Mouse (Mus musculus): ENCODE data around the gene Pygb. TPM values are rescaled to one million over a fixed set of nuclear protein-coding genes. Genes with fewer than 3 reads are reported as not detected.

Gene Pygb
- polyA plus RNA-seq, 1 experiment from 2014 or later: 81.6 TPM

GRCm38 (mm10) chr2:150803035-150803434 lies 16.5 kb downstream of the Pygb start:
- Histone ChIP-seq H3K36me3 (replicated peaks) (peaks cover 56% of the 10 kb centered on the region), H3K9me3 (no peaks in the 10 kb centered on the region)
- WGBS: 88% methylated on average over 1 of the region's 1 CpGs

GRCm38 (mm10) chr2:150808381-150808780 lies 21.8 kb downstream of the Pygb start:
- 78% methylated on average over 6 of the region's 6 CpGs for WGBS
- Histone ChIP-seq H3K9ac (no peak overlapping the region), H3K27me3 (no peaks in the 10 kb centered on the region), H3K4me3 (replicated peaks) (no peak overlapping the region), H3K27ac (no peak overlapping the region), H3K9me3 (no peaks in the 10 kb centered on the region), H3K4me1 (no peaks in the 10 kb centered on the region), H3K4me2 (no peak overlapping the region), H3K36me3 (replicated peaks) (peaks cover 77% of the 10 kb centered on the region)
- ATAC-seq (ENCODE audit: low FRiP score): no peak

More at GRCm38 (mm10) chr2:150803035-150803434, 16.5 kb downstream of the Pygb start:
- ATAC-seq (ENCODE audit: low FRiP score): no peak
- H3K27ac ChIP-seq: no peak overlapping the region
- H3K9ac ChIP-seq: no peak overlapping the region
- no peak overlapping the region for H3K4me2 ChIP-seq
- no peak overlapping the region for H3K4me3 ChIP-seq (replicated peaks)
- H3K4me1 ChIP-seq: no peaks in the 10 kb centered on the region
- H3K27me3 ChIP-seq: no peaks in the 10 kb centered on the region

GRCm38 (mm10) chr2:150808812-150809211 lies 22.3 kb downstream of the Pygb start:
- 92% methylated on average over 6 of the region's 6 CpGs for WGBS
- Histone ChIP-seq H3K36me3 (replicated peaks) (peaks cover 77% of the 10 kb centered on the region), H3K9ac (no peak overlapping the region), H3K4me1 (no peaks in the 10 kb centered on the region), H3K9me3 (no peaks in the 10 kb centered on the region), H3K27ac (no peak overlapping the region), H3K4me2 (no peak overlapping the region), H3K27me3 (no peaks in the 10 kb centered on the region), H3K4me3 (replicated peaks) (no peak overlapping the region)
- no peak for ATAC-seq (ENCODE audit: low FRiP score)

- no peak for ATAC-seq (ENCODE audit: low FRiP score)
Observed at GRCm38 (mm10) chr2:150810603-150811002, 24.1 kb downstream of the Pygb start.

GRCm38 (mm10) chr2:150812816-150813215 lies 26.3 kb downstream of the Pygb start:
- ATAC-seq (ENCODE audit: low FRiP score): no peak
- peaks cover 92% of the 10 kb centered on the region for H3K36me3 ChIP-seq (replicated peaks)
- no peaks in the 10 kb centered on the region for H3K4me1 ChIP-seq
- H3K27ac ChIP-seq: no peak overlapping the region
- H3K4me3 ChIP-seq (replicated peaks): no peak overlapping the region
- no peak overlapping the region for H3K9ac ChIP-seq
- WGBS: 96% methylated on average over 6 of the region's 6 CpGs
- no peaks in the 10 kb centered on the region for H3K9me3 ChIP-seq
- no peak overlapping the region for H3K4me2 ChIP-seq
- no peaks in the 10 kb centered on the region for H3K27me3 ChIP-seq

More at GRCm38 (mm10) chr2:150810603-150811002, 24.1 kb downstream of the Pygb start:
- Histone ChIP-seq H3K9me3 (no peaks in the 10 kb centered on the region), H3K27ac (no peak overlapping the region), H3K36me3 (replicated peaks) (peaks cover 80% of the 10 kb centered on the region), H3K27me3 (no peaks in the 10 kb centered on the region), H3K4me1 (no peaks in the 10 kb centered on the region), H3K4me3 (replicated peaks) (no peak overlapping the region), H3K4me2 (no peak overlapping the region), H3K9ac (no peak overlapping the region)
- 92% methylated on average over 5 of the region's 5 CpGs for WGBS

GRCm38 (mm10) chr2:150816676-150817402 lies 30.3 kb downstream of the Pygb start:
- Histone ChIP-seq H3K9me3 (no peaks in the 10 kb centered on the region), H3K27me3 (no peaks in the 10 kb centered on the region), H3K4me2 (no peak overlapping the region), H3K36me3 (replicated peaks) (peaks cover 93% of the 10 kb centered on the region), H3K4me3 (replicated peaks) (no peak overlapping the region), H3K9ac (no peak overlapping the region), H3K27ac (no peak overlapping the region), H3K4me1 (no peaks in the 10 kb centered on the region)
- ATAC-seq (ENCODE audit: low FRiP score): no peak
- 94% methylated on average over 18 of the region's 18 CpGs for WGBS

- no peak overlapping the region for H3K9ac ChIP-seq
- no peak overlapping the region for H3K4me3 ChIP-seq (replicated peaks)
- no peak overlapping the region for H3K4me2 ChIP-seq
- WGBS: 93% methylated on average over 8 of the region's 8 CpGs
- H3K27me3 ChIP-seq: no peaks in the 10 kb centered on the region
- ATAC-seq (ENCODE audit: low FRiP score): no peak
- H3K27ac ChIP-seq: no peak overlapping the region
- no peaks in the 10 kb centered on the region for H3K9me3 ChIP-seq
- H3K4me1 ChIP-seq: no peaks in the 10 kb centered on the region
- H3K36me3 ChIP-seq (replicated peaks): peaks cover 87% of the 10 kb centered on the region
Observed at GRCm38 (mm10) chr2:150818742-150819141, 32.2 kb downstream of the Pygb start.

- H3K36me3 ChIP-seq (replicated peaks): peaks cover 84% of the 10 kb centered on the region
- no peaks in the 10 kb centered on the region for H3K4me1 ChIP-seq
- no peak overlapping the region for H3K4me3 ChIP-seq (replicated peaks)
- H3K4me2 ChIP-seq: no peak overlapping the region
- H3K9ac ChIP-seq: no peak overlapping the region
- no peak overlapping the region for H3K27ac ChIP-seq
- H3K9me3 ChIP-seq: no peaks in the 10 kb centered on the region
- 92% methylated on average over 8 of the region's 8 CpGs for WGBS
- no peak for ATAC-seq (ENCODE audit: low FRiP score)
- no peaks in the 10 kb centered on the region for H3K27me3 ChIP-seq
Observed at GRCm38 (mm10) chr2:150820720-150821119, 34.2 kb downstream of the Pygb start.

GRCm38 (mm10) chr2:150822987-150823386 lies 36.5 kb downstream of the Pygb start:
- peaks cover 84% of the 10 kb centered on the region for H3K36me3 ChIP-seq (replicated peaks)
- no peaks in the 10 kb centered on the region for H3K9me3 ChIP-seq
- WGBS: 88% methylated on average over 8 of the region's 8 CpGs

GRCm38 (mm10) chr2:150826426-150826825 lies 39.9 kb downstream of the Pygb start:
- ATAC-seq (ENCODE audit: low FRiP score): no peak
- H3K27ac ChIP-seq: no peak overlapping the region
- no peak overlapping the region for H3K9ac ChIP-seq
- H3K4me1 ChIP-seq: no peaks in the 10 kb centered on the region
- peaks cover 84% of the 10 kb centered on the region for H3K36me3 ChIP-seq (replicated peaks)
- 90% methylated on average over 3 of the region's 3 CpGs for WGBS
- no peak overlapping the region for H3K4me3 ChIP-seq (replicated peaks)
- H3K9me3 ChIP-seq: no peaks in the 10 kb centered on the region
- H3K4me2 ChIP-seq: no peak overlapping the region
- H3K27me3 ChIP-seq: no peaks in the 10 kb centered on the region

More at GRCm38 (mm10) chr2:150822987-150823386, 36.5 kb downstream of the Pygb start:
- Histone ChIP-seq H3K27ac (no peak overlapping the region), H3K27me3 (no peaks in the 10 kb centered on the region), H3K4me2 (no peak overlapping the region), H3K4me3 (replicated peaks) (no peak overlapping the region), H3K9ac (no peak overlapping the region), H3K4me1 (no peaks in the 10 kb centered on the region)
- ATAC-seq (ENCODE audit: low FRiP score): no peak

- Histone ChIP-seq H3K4me3 (replicated peaks) (no peak overlapping the region), H3K36me3 (replicated peaks) (peaks cover 92% of the 10 kb centered on the region), H3K27me3 (no peaks in the 10 kb centered on the region), H3K4me1 (no peaks in the 10 kb centered on the region), H3K9ac (no peak overlapping the region), H3K9me3 (no peaks in the 10 kb centered on the region), H3K4me2 (no peak overlapping the region), H3K27ac (no peak overlapping the region)
- ATAC-seq (ENCODE audit: low FRiP score): no peak
- WGBS: 85% methylated on average over 3 of the region's 3 CpGs
Observed at GRCm38 (mm10) chr2:150828164-150828563, 41.6 kb downstream of the Pygb start.

- Histone ChIP-seq H3K9me3 (no peaks in the 10 kb centered on the region), H3K9ac (no peak overlapping the region), H3K27ac (no peak overlapping the region), H3K4me2 (no peak overlapping the region), H3K27me3 (no peaks in the 10 kb centered on the region), H3K4me3 (replicated peaks) (no peak overlapping the region), H3K4me1 (no peaks in the 10 kb centered on the region), H3K36me3 (replicated peaks) (peaks cover 93% of the 10 kb centered on the region)
- no peak for ATAC-seq (ENCODE audit: low FRiP score)
- 87% methylated on average over 4 of the region's 4 CpGs for WGBS
Observed at GRCm38 (mm10) chr2:150828654-150829053, 42.1 kb downstream of the Pygb start.

GRCm38 (mm10) chr2:150830011-150830410 lies 43.5 kb downstream of the Pygb start:
- Histone ChIP-seq H3K9ac (no peak overlapping the region), H3K27me3 (no peaks in the 10 kb centered on the region), H3K4me3 (replicated peaks) (no peak overlapping the region), H3K9me3 (no peaks in the 10 kb centered on the region), H3K4me2 (no peak overlapping the region), H3K27ac (no peak overlapping the region), H3K4me1 (no peaks in the 10 kb centered on the region), H3K36me3 (replicated peaks) (peaks cover 93% of the 10 kb centered on the region)
- 86% methylated on average over 2 of the region's 2 CpGs for WGBS
- ATAC-seq (ENCODE audit: low FRiP score): no peak
